Mouse (Mus musculus): ENCODE measurements around the gene Rapgefl1. TPM values are rescaled to one million over a fixed set of nuclear protein-coding genes. Genes with fewer than 3 reads are reported as not detected.

Gene Rapgefl1
- polyA plus RNA-seq, 2 experiments = 8.9 to 31.4 TPM

DNA sequence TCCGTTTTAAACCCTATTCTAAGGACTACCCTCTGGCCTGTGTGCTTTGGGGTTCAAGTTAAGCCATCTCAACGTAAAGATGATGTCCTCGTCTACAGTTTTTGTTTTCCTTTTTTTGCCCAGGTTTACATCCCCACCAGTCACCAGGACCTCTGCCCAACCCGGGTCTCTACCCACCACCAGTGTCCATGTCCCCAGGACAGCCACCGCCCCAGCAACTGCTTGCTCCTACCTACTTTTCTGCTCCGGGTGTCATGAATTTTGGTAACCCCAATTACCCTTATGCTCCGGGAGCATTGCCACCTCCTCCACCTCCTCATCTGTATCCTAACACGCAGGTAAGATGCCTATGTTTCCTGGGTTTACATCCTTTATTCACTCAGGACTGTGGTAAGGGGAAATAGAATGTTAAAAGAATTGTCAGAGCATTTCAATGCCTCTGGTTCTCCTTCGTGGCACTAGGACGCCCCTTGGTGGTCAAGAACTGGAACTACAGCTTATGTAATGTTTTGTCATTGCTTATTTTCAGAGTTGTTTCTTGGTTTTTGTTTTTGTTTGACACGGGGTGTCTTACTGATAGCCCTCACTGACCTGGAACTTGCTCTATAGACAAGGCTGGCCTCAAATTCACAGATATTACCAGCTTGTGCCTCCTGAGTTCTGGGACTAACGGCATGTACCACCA is 7.4 kb upstream of the Rapgefl1 start:
- Histone ChIP-seq H3K9me3 (ENCODE audit: control insufficient read depth, low read length) (no peaks in the 10 kb centered on the region), H3K36me3 (ENCODE audit: control insufficient read depth, insufficient read depth, low read length) (peaks cover 96% of the 10 kb centered on the region), H3K4me3 (replicated peaks; ENCODE audit: low read length) (no peak overlapping the region), H3K9ac (ENCODE audit: low read depth, low read length, severe bottlenecking) (no peak overlapping the region), H3K27me3 (ENCODE audit: control insufficient read depth, insufficient read depth, low read length) (no peaks in the 10 kb centered on the region), H3K4me2 (replicated peaks; ENCODE audit: low read depth, low read length, severe bottlenecking) (no peak overlapping the region), H3K27ac (replicated peaks; ENCODE audit: low read depth, low read length) (no peak overlapping the region), H3K4me1 (ENCODE audit: control insufficient read depth, insufficient read depth, low read length) (no peaks in the 10 kb centered on the region)
- DNase-seq (ENCODE audit: low spot score) (no peak), ATAC-seq (ENCODE audit: low FRiP score, low read depth) (no peak)
- 69% methylated on average over 12 of the region's 12 CpGs for WGBS
- TF ChIP-seq POLR2A (IDR thresholded peaks at IDR 0.05; ENCODE audit: borderline replicate concordance, extremely low read depth, insufficient read depth, insufficient read length) = no peak

DNA sequence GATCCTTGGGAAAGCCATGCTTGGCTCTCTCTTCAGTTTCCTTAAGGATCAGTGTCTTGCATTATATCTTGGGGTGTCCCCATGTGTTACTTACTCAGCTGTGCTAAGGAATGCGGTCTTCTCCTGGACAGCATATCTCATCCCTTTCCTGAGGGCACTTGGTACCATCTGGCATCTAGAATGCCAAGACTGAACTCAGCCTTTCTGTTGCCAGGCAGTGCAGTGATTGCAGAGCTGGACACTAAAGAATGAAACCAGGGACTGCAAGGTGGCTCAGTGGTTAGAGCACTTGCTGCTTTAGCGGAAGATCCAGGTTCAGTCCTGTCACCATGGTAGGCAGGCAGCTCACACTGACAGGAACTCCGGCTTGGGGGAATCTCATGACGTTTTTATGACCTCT is 6.7 kb upstream of the Rapgefl1 start:
- no peak for ATAC-seq (ENCODE audit: low FRiP score, low read depth)

DNA sequence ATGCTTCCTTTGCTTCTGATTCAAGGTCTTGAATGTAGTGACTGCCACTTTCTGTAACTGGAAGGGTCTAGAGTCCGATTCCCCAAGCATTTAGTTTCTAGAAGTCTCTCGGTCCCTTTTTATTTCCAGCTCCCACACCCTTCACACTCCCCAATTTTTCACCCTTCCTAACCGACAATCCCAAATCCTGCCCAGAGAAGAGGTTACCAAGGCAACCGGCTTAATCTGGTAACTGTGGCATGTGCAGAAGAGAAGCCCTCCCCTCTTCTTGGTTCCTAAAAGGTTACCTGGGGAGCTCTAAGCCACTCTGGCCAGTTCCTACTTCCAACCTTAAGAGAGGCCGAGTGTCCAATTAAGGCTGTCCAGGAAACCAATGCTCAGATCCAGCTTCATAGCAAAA is 1.3 kb upstream of the Rapgefl1 start:
- H3K27me3 ChIP-seq (ENCODE audit: control insufficient read depth, insufficient read depth, low read length) = no peaks in the 10 kb centered on the region
- WGBS = 48% methylated on average over 5 of the region's 5 CpGs
- TF ChIP-seq POLR2A (IDR thresholded peaks at IDR 0.05; ENCODE audit: borderline replicate concordance, extremely low read depth, insufficient read depth, insufficient read length) = no peak
- H3K4me1 ChIP-seq (ENCODE audit: control insufficient read depth, insufficient read depth, low read length) = peaks cover 4% of the 10 kb centered on the region
- H3K4me3 ChIP-seq (replicated peaks; ENCODE audit: low read length) = no peak overlapping the region
- H3K9me3 ChIP-seq (ENCODE audit: control insufficient read depth, low read length) = no peaks in the 10 kb centered on the region
- no peak overlapping the region for H3K27ac ChIP-seq (replicated peaks; ENCODE audit: low read depth, low read length)
- H3K4me2 ChIP-seq (replicated peaks; ENCODE audit: low read depth, low read length, severe bottlenecking) = no peak overlapping the region
- H3K9ac ChIP-seq (ENCODE audit: low read depth, low read length, severe bottlenecking) = no peak overlapping the region
- DNase-seq (ENCODE audit: low spot score) (no peak), ATAC-seq (ENCODE audit: low FRiP score, low read depth) (no peak)
- H3K36me3 ChIP-seq (ENCODE audit: control insufficient read depth, insufficient read depth, low read length) = peaks cover 46% of the 10 kb centered on the region

More for the DNA sequence above, 6.7 kb upstream of the Rapgefl1 start:
- Histone ChIP-seq H3K36me3 (ENCODE audit: control insufficient read depth, insufficient read depth, low read length) (peaks cover 94% of the 10 kb centered on the region), H3K27me3 (ENCODE audit: control insufficient read depth, insufficient read depth, low read length) (no peaks in the 10 kb centered on the region), H3K4me2 (replicated peaks; ENCODE audit: low read depth, low read length, severe bottlenecking) (no peak overlapping the region), H3K4me1 (ENCODE audit: control insufficient read depth, insufficient read depth, low read length) (no peaks in the 10 kb centered on the region), H3K9ac (ENCODE audit: low read depth, low read length, severe bottlenecking) (no peak overlapping the region), H3K27ac (replicated peaks; ENCODE audit: low read depth, low read length) (no peak overlapping the region), H3K9me3 (ENCODE audit: control insufficient read depth, low read length) (no peaks in the 10 kb centered on the region), H3K4me3 (replicated peaks; ENCODE audit: low read length) (no peak overlapping the region)
- DNase-seq (ENCODE audit: low spot score) = no peak
- no peak for TF ChIP-seq POLR2A (IDR thresholded peaks at IDR 0.05; ENCODE audit: borderline replicate concordance, extremely low read depth, insufficient read depth, insufficient read length)
- WGBS = 74% methylated on average over 4 of the region's 4 CpGs

DNA sequence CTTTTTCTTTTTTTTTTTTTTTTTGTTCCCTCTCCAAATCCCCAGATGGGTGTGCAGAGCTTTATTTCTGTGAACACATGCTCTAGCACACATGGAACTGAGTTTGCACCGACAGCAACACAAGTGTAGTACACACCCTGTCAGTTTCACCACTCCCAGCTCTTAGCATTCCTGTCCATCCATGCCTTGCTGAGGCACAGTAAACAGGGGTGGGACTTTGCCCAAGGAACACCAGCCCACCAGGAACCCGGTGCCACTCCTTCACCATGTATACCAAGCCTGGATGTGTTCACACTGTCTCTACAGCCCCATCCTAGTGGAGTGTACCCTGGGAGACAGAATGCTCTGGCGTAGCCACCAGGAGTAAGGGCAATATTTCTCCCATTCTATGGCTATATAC is 860 bp upstream of the Rapgefl1 start:
- Histone ChIP-seq H3K27ac (replicated peaks; ENCODE audit: low read depth, low read length) (no peak overlapping the region), H3K27me3 (ENCODE audit: control insufficient read depth, insufficient read depth, low read length) (no peaks in the 10 kb centered on the region), H3K4me1 (ENCODE audit: control insufficient read depth, insufficient read depth, low read length) (peaks cover 4% of the 10 kb centered on the region), H3K4me3 (replicated peaks; ENCODE audit: low read length) (no peak overlapping the region), H3K4me2 (replicated peaks; ENCODE audit: low read depth, low read length, severe bottlenecking) (no peak overlapping the region), H3K36me3 (ENCODE audit: control insufficient read depth, insufficient read depth, low read length) (peaks cover 43% of the 10 kb centered on the region), H3K9me3 (ENCODE audit: control insufficient read depth, low read length) (no peaks in the 10 kb centered on the region), H3K9ac (ENCODE audit: low read depth, low read length, severe bottlenecking) (no peak overlapping the region)
- DNase-seq (ENCODE audit: low spot score) (no peak), ATAC-seq (ENCODE audit: low FRiP score, low read depth) (no peak)
- 60% methylated on average over 3 of the region's 3 CpGs for WGBS
- TF ChIP-seq POLR2A (IDR thresholded peaks at IDR 0.05; ENCODE audit: borderline replicate concordance, extremely low read depth, insufficient read depth, insufficient read length) = no peak

DNA sequence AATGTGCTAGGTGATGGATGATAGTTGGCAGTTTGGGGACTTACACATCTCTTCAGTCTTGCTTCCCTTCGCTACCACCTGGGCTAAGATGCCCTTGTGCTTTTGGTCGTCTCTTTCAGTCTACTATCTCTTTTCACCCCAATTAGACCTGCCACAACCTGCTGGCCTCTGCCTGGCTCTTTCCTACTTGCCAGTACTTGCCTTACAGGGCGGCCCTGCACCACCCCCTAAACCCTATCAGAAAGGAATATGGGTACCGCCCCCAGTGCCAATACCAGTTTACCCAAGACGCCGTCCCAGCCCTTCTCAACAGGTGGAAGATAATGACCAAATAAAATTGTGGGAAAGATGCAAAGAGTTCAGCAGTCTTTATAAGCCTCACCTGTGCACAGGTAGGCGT is 457 bp upstream of the Rapgefl1 start:
- DNase-seq (ENCODE audit: low spot score) (no peak), ATAC-seq (ENCODE audit: low FRiP score, low read depth) (no peak)
- 28% methylated on average over 7 of the region's 7 CpGs for WGBS
- H3K27me3 ChIP-seq (ENCODE audit: control insufficient read depth, insufficient read depth, low read length) = no peaks in the 10 kb centered on the region
- no peak overlapping the region for H3K27ac ChIP-seq (replicated peaks; ENCODE audit: low read depth, low read length)
- peak overlapping the region; percentile 95 for H3K4me2 ChIP-seq (replicated peaks; ENCODE audit: low read depth, low read length, severe bottlenecking)
- peaks cover 39% of the 10 kb centered on the region for H3K36me3 ChIP-seq (ENCODE audit: control insufficient read depth, insufficient read depth, low read length)
- no peak for TF ChIP-seq POLR2A (IDR thresholded peaks at IDR 0.05; ENCODE audit: borderline replicate concordance, extremely low read depth, insufficient read depth, insufficient read length)
- H3K4me1 ChIP-seq (ENCODE audit: control insufficient read depth, insufficient read depth, low read length) = peaks cover 4% of the 10 kb centered on the region
- H3K9ac ChIP-seq (ENCODE audit: low read depth, low read length, severe bottlenecking) = peak overlapping the region; percentile 77; the same call in 1 of the 2 replicates
- H3K4me3 ChIP-seq (replicated peaks; ENCODE audit: low read length) = peak overlapping the region; percentile 81; the same call in 1 of the 2 replicates
- no peaks in the 10 kb centered on the region for H3K9me3 ChIP-seq (ENCODE audit: control insufficient read depth, low read length)
